Mouse (Mus musculus): Measurements from ENCODE around the gene Calcrl.

DNA sequence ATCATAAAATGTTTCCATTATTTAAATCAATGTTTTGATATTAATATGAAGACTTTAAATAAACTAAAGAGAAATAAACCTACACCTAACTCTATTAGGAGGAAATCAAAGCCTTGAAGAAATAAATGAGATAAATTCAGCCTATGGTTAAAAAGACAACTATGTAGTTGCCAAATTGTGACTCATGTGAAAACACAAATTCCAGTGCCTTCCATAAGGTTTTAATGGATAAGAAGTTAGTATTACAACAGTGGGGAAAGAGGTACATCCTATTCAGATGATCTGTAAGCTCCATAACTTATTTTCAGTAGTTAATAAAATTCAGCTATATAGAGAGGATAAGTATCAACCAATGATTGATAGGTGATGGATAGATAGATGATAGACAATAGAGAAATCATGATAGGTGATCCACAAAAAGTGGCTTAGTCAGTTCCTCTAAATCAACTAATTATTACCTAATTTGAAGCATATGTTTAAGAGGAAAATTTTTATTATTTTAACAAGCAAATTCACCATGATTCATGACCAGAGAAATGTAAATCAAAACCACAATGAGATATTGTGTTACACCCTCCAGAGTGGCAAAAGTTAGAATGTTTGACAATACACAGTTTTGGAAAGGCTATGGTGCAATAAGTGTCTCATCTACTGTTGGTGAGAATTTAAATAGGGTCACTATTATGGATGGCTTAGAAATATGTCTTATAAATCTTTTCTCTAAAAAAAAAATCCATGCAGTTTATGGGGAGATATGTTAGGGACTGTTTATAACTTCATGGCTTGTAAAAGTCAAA, 15.2 kb downstream of the Calcrl start:
- TF ChIP-seq GATA1 (IDR thresholded peaks at IDR 0.05; ENCODE audit: borderline replicate concordance, low read length): no peak
- no peak for TF ChIP-seq FLI1 (IDR thresholded peaks at IDR 0.05; ENCODE audit: low read length)

All from megakaryocyte, embryonic 14.5 days (primary cell).